Mouse (Mus musculus): ENCODE data around the gene Sdhaf1. TPM values are rescaled to one million over a fixed set of nuclear protein-coding genes. Genes with fewer than 3 reads are reported as not detected.

Gene Sdhaf1
- polyA plus RNA-seq, 1 experiment from 2014 or later: 17.2 TPM

DNA sequence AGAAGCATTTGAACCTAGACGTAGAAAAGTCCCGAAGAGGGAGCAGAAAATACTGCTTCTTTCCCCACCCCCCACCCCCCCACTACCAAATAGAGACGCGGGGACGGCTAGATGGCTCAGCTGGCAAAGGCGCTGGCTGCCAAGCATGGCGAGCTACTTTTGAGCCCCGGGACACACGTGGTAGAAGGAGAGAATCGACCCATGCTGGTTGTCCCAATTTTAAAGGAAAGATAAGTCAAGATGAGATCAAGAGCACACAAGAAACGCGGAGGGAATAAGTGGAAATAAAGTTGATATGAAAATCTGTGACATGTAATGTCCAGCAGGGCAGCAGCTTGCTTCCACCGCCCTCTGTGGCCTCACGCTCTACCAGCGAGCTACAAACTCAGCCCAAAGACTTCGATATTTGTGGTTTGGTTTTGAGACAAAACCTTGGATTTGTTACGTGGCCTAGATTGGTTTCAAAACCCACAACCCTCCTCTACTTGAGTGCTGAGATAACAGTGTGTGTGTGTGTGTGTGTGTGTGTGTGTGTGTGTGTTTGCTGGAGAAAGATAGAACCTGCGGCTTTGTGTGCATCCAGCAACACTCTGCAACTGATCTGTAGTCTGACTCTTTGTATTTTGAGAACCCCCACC, 9.0 kb upstream of the Sdhaf1 start:
- no peak overlapping the region for H3K4me2 ChIP-seq (ENCODE audit: low read length)
- DNase-seq (ENCODE audit: low spot score) (no peak), ATAC-seq (replicated peaks; ENCODE audit: low FRiP score, low TSS enrichment, low read depth) (no peak)
- no peaks in the 10 kb centered on the region for H3K9me3 ChIP-seq (ENCODE audit: control insufficient read depth, low read length)
- H3K9ac ChIP-seq (ENCODE audit: low read length): no peak overlapping the region
- peaks cover 27% of the 10 kb centered on the region for H3K27me3 ChIP-seq (replicated peaks; ENCODE audit: control insufficient read depth, insufficient read depth, low read length)
- H3K4me1 ChIP-seq (replicated peaks; ENCODE audit: control insufficient read depth, insufficient read depth, low read length): peaks cover 5% of the 10 kb centered on the region
- 68% methylated on average over 18 of the region's 18 CpGs for WGBS
- H3K27ac ChIP-seq (ENCODE audit: low read depth): no peak overlapping the region
- no peaks in the 10 kb centered on the region for H3K36me3 ChIP-seq (ENCODE audit: control insufficient read depth, insufficient read depth, low read length)
- no peak overlapping the region for H3K4me3 ChIP-seq (ENCODE audit: low read depth, low read length)

DNA sequence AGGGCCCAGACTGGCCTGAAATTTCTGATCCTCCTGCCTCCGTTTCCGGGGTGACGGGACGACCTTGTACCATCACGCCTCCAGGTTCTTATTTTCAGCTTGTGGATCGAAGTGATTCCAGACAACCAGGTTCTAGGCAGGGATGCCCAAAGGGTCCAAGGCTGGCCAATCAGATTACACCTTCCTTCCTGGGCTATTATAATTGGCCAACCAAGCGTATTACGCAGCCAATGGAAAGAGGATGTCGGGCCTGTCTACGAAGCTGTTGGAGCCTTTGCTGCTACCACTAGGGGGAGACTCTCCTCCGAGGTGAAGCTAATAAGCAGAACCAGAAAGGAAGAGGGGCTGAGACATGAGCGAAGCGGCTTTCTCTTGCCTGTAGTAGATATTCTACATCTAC, 8.2 kb upstream of the Sdhaf1 start:
- no peaks in the 10 kb centered on the region for H3K36me3 ChIP-seq (ENCODE audit: control insufficient read depth, insufficient read depth, low read length)
- DNase-seq (ENCODE audit: low spot score) (peak; percentile 74), ATAC-seq (replicated peaks; ENCODE audit: low FRiP score, low TSS enrichment, low read depth) (peak; percentile 73)
- peaks cover 27% of the 10 kb centered on the region for H3K27me3 ChIP-seq (replicated peaks; ENCODE audit: control insufficient read depth, insufficient read depth, low read length)
- peaks cover 5% of the 10 kb centered on the region for H3K4me1 ChIP-seq (replicated peaks; ENCODE audit: control insufficient read depth, insufficient read depth, low read length)
- no peak overlapping the region for H3K4me3 ChIP-seq (ENCODE audit: low read depth, low read length)
- no peaks in the 10 kb centered on the region for H3K9me3 ChIP-seq (ENCODE audit: control insufficient read depth, low read length)
- peak overlapping the region; percentile 16; the same call in 1 of the 2 replicates for H3K4me2 ChIP-seq (ENCODE audit: low read length)
- H3K27ac ChIP-seq (ENCODE audit: low read depth): no peak overlapping the region
- 10% methylated on average over 13 of the region's 13 CpGs for WGBS
- H3K9ac ChIP-seq (ENCODE audit: low read length): no peak overlapping the region

DNA sequence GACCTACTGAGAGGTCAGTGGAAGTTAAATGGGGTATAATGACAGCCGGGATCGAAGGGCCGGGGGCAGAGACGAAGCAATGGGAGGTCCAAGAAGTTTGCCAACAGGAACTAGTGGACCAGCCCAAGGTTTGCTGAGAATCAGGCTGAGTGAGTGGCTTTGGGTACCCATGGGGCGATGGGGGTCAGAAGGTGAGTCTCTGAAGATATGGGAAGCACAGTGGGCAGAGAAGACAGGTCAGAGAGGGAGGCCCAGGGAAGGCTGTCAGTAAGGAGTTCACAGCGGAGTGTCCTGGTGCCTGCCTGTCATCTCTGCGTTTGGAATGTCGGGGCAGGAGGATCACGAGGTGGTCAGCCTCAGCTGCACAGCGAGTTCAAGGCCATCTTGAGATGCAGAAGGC, 4.7 kb upstream of the Sdhaf1 start:
- H3K36me3 ChIP-seq (ENCODE audit: control insufficient read depth, insufficient read depth, low read length): no peaks in the 10 kb centered on the region
- H3K4me1 ChIP-seq (replicated peaks; ENCODE audit: control insufficient read depth, insufficient read depth, low read length): peaks cover 1% of the 10 kb centered on the region
- ATAC-seq (replicated peaks; ENCODE audit: low FRiP score, low TSS enrichment, low read depth) (no peak), DNase-seq (ENCODE audit: low spot score) (no peak)
- H3K4me3 ChIP-seq (ENCODE audit: low read depth, low read length): no peak overlapping the region
- 0 out of 2 replicates have a peak, but pooled peaks cover 4% of the 10 kb centered on the region for H3K27me3 ChIP-seq (replicated peaks; ENCODE audit: control insufficient read depth, insufficient read depth, low read length)
- no peak overlapping the region for H3K9ac ChIP-seq (ENCODE audit: low read length)
- H3K4me2 ChIP-seq (ENCODE audit: low read length): no peak overlapping the region
- 46% methylated on average over 10 of the region's 10 CpGs for WGBS
- H3K27ac ChIP-seq (ENCODE audit: low read depth): no peak overlapping the region
- no peaks in the 10 kb centered on the region for H3K9me3 ChIP-seq (ENCODE audit: control insufficient read depth, low read length)

DNA sequence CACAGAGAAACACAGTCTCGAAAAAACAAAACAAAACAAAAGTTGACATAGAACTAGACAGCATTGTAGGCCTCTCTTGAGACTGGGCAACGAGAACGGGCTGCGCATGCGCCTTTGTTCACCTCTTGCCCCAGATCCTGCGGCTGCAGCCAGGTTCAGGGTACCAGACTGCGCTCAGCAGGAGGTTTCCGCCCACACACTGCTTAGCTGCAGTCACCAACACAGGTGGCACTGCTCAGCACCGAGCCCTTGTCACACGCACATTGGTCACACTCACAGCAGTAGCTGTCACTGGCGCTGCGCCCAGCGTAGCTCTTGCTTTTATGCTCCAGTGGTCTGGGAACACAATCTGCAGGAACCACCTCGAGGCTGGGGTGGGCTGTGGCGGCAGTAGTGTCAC, 3.4 kb upstream of the Sdhaf1 start:
- Histone ChIP-seq H3K4me2 (ENCODE audit: low read length) (no peak overlapping the region), H3K4me3 (ENCODE audit: low read depth, low read length) (no peak overlapping the region), H3K36me3 (ENCODE audit: control insufficient read depth, insufficient read depth, low read length) (no peaks in the 10 kb centered on the region), H3K27ac (ENCODE audit: low read depth) (no peak overlapping the region), H3K27me3 (replicated peaks; ENCODE audit: control insufficient read depth, insufficient read depth, low read length) (0 out of 2 replicates have a peak, but pooled peaks cover 1% of the 10 kb centered on the region), H3K4me1 (replicated peaks; ENCODE audit: control insufficient read depth, insufficient read depth, low read length) (peaks cover 6% of the 10 kb centered on the region; the same call in 1 of the 2 replicates), H3K9me3 (ENCODE audit: control insufficient read depth, low read length) (no peaks in the 10 kb centered on the region), H3K9ac (ENCODE audit: low read length) (no peak overlapping the region)
- no peak for ATAC-seq (replicated peaks; ENCODE audit: low FRiP score, low TSS enrichment, low read depth)
- DNase-seq (ENCODE audit: low spot score): no peak
- WGBS: 66% methylated on average over 15 of the region's 15 CpGs

- Histone ChIP-seq H3K4me3 (ENCODE audit: low read depth, low read length) (no peak overlapping the region), H3K27ac (ENCODE audit: low read depth) (no peak overlapping the region), H3K4me1 (replicated peaks; ENCODE audit: control insufficient read depth, insufficient read depth, low read length) (peaks cover 6% of the 10 kb centered on the region; the same call in 1 of the 2 replicates), H3K9me3 (ENCODE audit: control insufficient read depth, low read length) (no peaks in the 10 kb centered on the region), H3K9ac (ENCODE audit: low read length) (no peak overlapping the region), H3K36me3 (ENCODE audit: control insufficient read depth, insufficient read depth, low read length) (no peaks in the 10 kb centered on the region), H3K27me3 (replicated peaks; ENCODE audit: control insufficient read depth, insufficient read depth, low read length) (no peaks in the 10 kb centered on the region), H3K4me2 (ENCODE audit: low read length) (no peak overlapping the region)
- ATAC-seq (replicated peaks; ENCODE audit: low FRiP score, low TSS enrichment, low read depth): no peak
- no peak for DNase-seq (ENCODE audit: low spot score)
These were observed 2.7 kb upstream of the Sdhaf1 start for GRCm38 (mm10) chr7:30326427-30326826.

GRCm38 (mm10) chr7:30325364-30325763, 1.7 kb upstream of the Sdhaf1 start:
- Histone ChIP-seq H3K4me2 (ENCODE audit: low read length) (no peak overlapping the region), H3K9me3 (ENCODE audit: control insufficient read depth, low read length) (no peaks in the 10 kb centered on the region), H3K9ac (ENCODE audit: low read length) (no peak overlapping the region), H3K4me1 (replicated peaks; ENCODE audit: control insufficient read depth, insufficient read depth, low read length) (peaks cover 13% of the 10 kb centered on the region), H3K4me3 (ENCODE audit: low read depth, low read length) (no peak overlapping the region), H3K27ac (ENCODE audit: low read depth) (no peak overlapping the region), H3K27me3 (replicated peaks; ENCODE audit: control insufficient read depth, insufficient read depth, low read length) (no peaks in the 10 kb centered on the region), H3K36me3 (ENCODE audit: control insufficient read depth, insufficient read depth, low read length) (no peaks in the 10 kb centered on the region)
- peak; percentile 82 for DNase-seq (ENCODE audit: low spot score)
- WGBS: 46% methylated on average over 2 of the region's 2 CpGs
- ATAC-seq (replicated peaks; ENCODE audit: low FRiP score, low TSS enrichment, low read depth): no peak

- Histone ChIP-seq H3K4me1 (replicated peaks; ENCODE audit: control insufficient read depth, insufficient read depth, low read length) (peaks cover 13% of the 10 kb centered on the region), H3K4me2 (ENCODE audit: low read length) (no peak overlapping the region), H3K27me3 (replicated peaks; ENCODE audit: control insufficient read depth, insufficient read depth, low read length) (no peaks in the 10 kb centered on the region), H3K9me3 (ENCODE audit: control insufficient read depth, low read length) (no peaks in the 10 kb centered on the region), H3K9ac (ENCODE audit: low read length) (no peak overlapping the region), H3K27ac (ENCODE audit: low read depth) (no peak overlapping the region), H3K4me3 (ENCODE audit: low read depth, low read length) (no peak overlapping the region), H3K36me3 (ENCODE audit: control insufficient read depth, insufficient read depth, low read length) (no peaks in the 10 kb centered on the region)
- DNase-seq (ENCODE audit: low spot score) (no peak), ATAC-seq (replicated peaks; ENCODE audit: low FRiP score, low TSS enrichment, low read depth) (no peak)
- WGBS: 78% methylated on average over 5 of the region's 5 CpGs
These were observed 727 bp upstream of the Sdhaf1 start for GRCm38 (mm10) chr7:30324300-30324944.

GRCm38 (mm10) chr7:30322865-30323264, 830 bp downstream of the Sdhaf1 start:
- H3K4me2 ChIP-seq (ENCODE audit: low read length): peak overlapping the region; percentile 74
- no peaks in the 10 kb centered on the region for H3K27me3 ChIP-seq (replicated peaks; ENCODE audit: control insufficient read depth, insufficient read depth, low read length)
- H3K27ac ChIP-seq (ENCODE audit: low read depth): peak overlapping the region; percentile 79; the same call in 1 of the 2 replicates
- ATAC-seq (replicated peaks; ENCODE audit: low FRiP score, low TSS enrichment, low read depth) (no peak), DNase-seq (ENCODE audit: low spot score) (no peak)
- peaks cover 13% of the 10 kb centered on the region for H3K4me1 ChIP-seq (replicated peaks; ENCODE audit: control insufficient read depth, insufficient read depth, low read length)
- H3K36me3 ChIP-seq (ENCODE audit: control insufficient read depth, insufficient read depth, low read length): no peaks in the 10 kb centered on the region
- WGBS: 34% methylated on average over 6 of the region's 6 CpGs
- peak overlapping the region; percentile 44 for H3K9ac ChIP-seq (ENCODE audit: low read length)
- H3K9me3 ChIP-seq (ENCODE audit: control insufficient read depth, low read length): no peaks in the 10 kb centered on the region
- H3K4me3 ChIP-seq (ENCODE audit: low read depth, low read length): peak overlapping the region; percentile 68

DNA sequence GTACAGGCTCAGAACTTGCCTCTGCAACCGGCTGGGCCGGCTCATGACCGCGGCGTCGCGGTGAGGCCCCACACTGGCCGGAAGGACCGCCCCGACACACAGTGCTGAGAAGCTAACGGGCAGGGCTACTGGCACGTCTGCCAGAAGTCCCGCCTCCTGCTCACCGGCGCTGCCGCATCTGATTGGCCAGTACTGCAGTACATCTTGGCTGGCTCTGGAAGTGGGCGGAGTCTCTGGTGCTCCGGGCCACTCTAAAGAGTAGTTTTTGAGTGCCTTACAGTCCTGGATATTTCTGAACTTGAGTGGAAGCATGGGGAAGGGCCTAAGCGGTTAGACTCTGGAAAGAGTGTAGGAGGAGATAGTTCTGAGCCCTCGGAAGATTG, 1.4 kb downstream of the Sdhaf1 start:
- H3K4me3 ChIP-seq (ENCODE audit: low read depth, low read length): peak overlapping the region; percentile 68

More for the DNA sequence above, 1.4 kb downstream of the Sdhaf1 start:
- peak overlapping the region; percentile 74 for H3K4me2 ChIP-seq (ENCODE audit: low read length)
- DNase-seq (ENCODE audit: low spot score): peak; percentile 93
- ATAC-seq (replicated peaks; ENCODE audit: low FRiP score, low TSS enrichment, low read depth): peak; percentile 99
- H3K27me3 ChIP-seq (replicated peaks; ENCODE audit: control insufficient read depth, insufficient read depth, low read length): no peaks in the 10 kb centered on the region
- H3K36me3 ChIP-seq (ENCODE audit: control insufficient read depth, insufficient read depth, low read length): no peaks in the 10 kb centered on the region
- H3K9me3 ChIP-seq (ENCODE audit: control insufficient read depth, low read length): no peaks in the 10 kb centered on the region
- H3K9ac ChIP-seq (ENCODE audit: low read length): peak overlapping the region; percentile 71
- WGBS: under 1% methylated on average over 20 of the region's 20 CpGs
- peak overlapping the region; percentile 81 for H3K27ac ChIP-seq (ENCODE audit: low read depth)
- H3K4me1 ChIP-seq (replicated peaks; ENCODE audit: control insufficient read depth, insufficient read depth, low read length): peaks cover 13% of the 10 kb centered on the region
